Mouse (Mus musculus) adrenal gland, postnatal 10 days (tissue): ENCODE results near the gene Ctnnd2. TPM values are rescaled to one million over a fixed set of nuclear protein-coding genes. Genes with fewer than 3 reads are reported as not detected.

ENCODE experiments used
- DNase-seq: peaks from one replicate; pipeline ENCODE4 v3.0.0; 2021; ENCODE audit warnings: mixed read lengths
- total RNA-seq, 2 experiments: library from RNA; stranded (reverse); gene quantifications; 2 replicates each; pipeline ENCODE4 v1.2.3; 2021

Gene Ctnnd2
- total RNA-seq, 2 experiments from 2014 or later = 3.4 to 5.5 TPM

- peak; percentile 2 for DNase-seq
Observed at GRCm38 (mm10) chr15:30515425-30515824, 343.0 kb downstream of the Ctnnd2 start.

GRCm38 (mm10) chr15:30541459-30541858, 369.1 kb downstream of the Ctnnd2 start:
- DNase-seq = no peak

- DNase-seq = no peak
Observed at GRCm38 (mm10) chr15:30548263-30548662, 375.9 kb downstream of the Ctnnd2 start.

- DNase-seq = no peak
Observed at GRCm38 (mm10) chr15:30550956-30551355, 378.6 kb downstream of the Ctnnd2 start.

GRCm38 (mm10) chr15:30553910-30554406, 381.6 kb downstream of the Ctnnd2 start:
- no peak for DNase-seq

- no peak for DNase-seq
Observed at GRCm38 (mm10) chr15:30555787-30556186, 383.4 kb downstream of the Ctnnd2 start.

GRCm38 (mm10) chr15:30562375-30562774, 390.0 kb downstream of the Ctnnd2 start:
- DNase-seq = no peak

GRCm38 (mm10) chr15:30564594-30564993, 392.2 kb downstream of the Ctnnd2 start:
- no peak for DNase-seq

GRCm38 (mm10) chr15:30570254-30570800, 397.9 kb downstream of the Ctnnd2 start:
- DNase-seq = no peak

GRCm38 (mm10) chr15:30587446-30587845, 415.1 kb downstream of the Ctnnd2 start:
- DNase-seq = no peak

- no peak for DNase-seq
Observed at GRCm38 (mm10) chr15:30590865-30591264, 418.5 kb downstream of the Ctnnd2 start.

- no peak for DNase-seq
Observed at GRCm38 (mm10) chr15:30595507-30595906, 423.1 kb downstream of the Ctnnd2 start.

- DNase-seq = no peak
Observed at GRCm38 (mm10) chr15:30610613-30611012, 438.2 kb downstream of the Ctnnd2 start.

- no peak for DNase-seq
Observed at GRCm38 (mm10) chr15:30615451-30615850, 443.1 kb downstream of the Ctnnd2 start.

- no peak for DNase-seq
Observed at GRCm38 (mm10) chr15:30616861-30617260, 444.5 kb downstream of the Ctnnd2 start.

GRCm38 (mm10) chr15:30617932-30618331, 445.5 kb downstream of the Ctnnd2 start:
- DNase-seq = no peak

- DNase-seq = no peak
Observed at GRCm38 (mm10) chr15:30628524-30628923, 456.1 kb downstream of the Ctnnd2 start.

GRCm38 (mm10) chr15:30632113-30632735, 459.8 kb downstream of the Ctnnd2 start:
- no peak for DNase-seq

GRCm38 (mm10) chr15:30633917-30634316, 461.5 kb downstream of the Ctnnd2 start:
- no peak for DNase-seq

GRCm38 (mm10) chr15:30634522-30634921, 462.1 kb downstream of the Ctnnd2 start:
- DNase-seq = no peak

GRCm38 (mm10) chr15:30640651-30641050, 468.3 kb downstream of the Ctnnd2 start:
- DNase-seq = no peak

- no peak for DNase-seq
Observed at GRCm38 (mm10) chr15:30645688-30646087, 473.3 kb downstream of the Ctnnd2 start.

GRCm38 (mm10) chr15:30646501-30647431, 474.4 kb downstream of the Ctnnd2 start:
- peak; percentile 19 for DNase-seq
